Mouse (Mus musculus): ENCODE measurements around the gene Gm49661.

The Gm49661 gene

GRCm38 (mm10) chr8:84965731-84966291 lies 3.4 kb downstream of the Gm49661 start:
- peak; percentile 81 to 87 for DNase-seq

DNA sequence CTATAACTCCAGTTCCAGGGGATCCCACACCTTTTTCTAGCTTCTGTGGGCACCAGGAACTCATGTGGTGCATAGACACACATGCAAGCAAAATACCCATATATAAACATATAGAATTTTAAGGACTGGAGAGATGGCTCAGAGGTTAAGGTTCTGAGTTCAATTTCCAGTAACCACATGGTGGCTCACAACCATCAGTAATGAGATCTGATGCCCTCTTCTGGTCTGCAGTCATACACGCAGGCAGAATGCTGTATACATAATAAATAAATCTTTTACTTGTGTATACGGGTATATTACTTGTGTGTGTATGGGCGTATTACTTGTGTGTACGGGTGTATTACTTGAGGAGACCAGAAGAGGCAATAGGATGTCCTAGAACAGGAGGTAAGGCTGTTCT lies 5.3 kb downstream of the Gm49661 start:
- DNase-seq, result no peak

DNA sequence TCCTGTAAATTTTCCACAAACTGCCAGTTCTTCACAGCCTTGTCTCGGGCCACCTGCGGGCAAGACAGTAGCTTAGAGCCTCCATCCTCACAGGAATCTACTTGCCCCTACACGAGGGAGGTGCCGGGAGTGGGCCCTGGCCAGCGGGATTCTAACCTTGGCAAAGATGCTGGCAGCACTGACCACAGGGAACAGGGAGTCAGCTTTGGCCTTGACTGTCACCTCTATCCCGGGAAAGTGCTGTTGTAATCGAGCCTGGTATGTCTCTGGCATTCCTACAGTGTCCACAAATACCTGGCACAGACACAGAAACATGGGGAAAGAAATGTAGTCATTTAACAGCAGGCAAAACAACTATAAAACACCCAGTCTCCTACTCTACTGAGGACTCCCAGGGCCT lies 9.4 kb downstream of the Gm49661 start:
- no peak for DNase-seq

GRCm38 (mm10) chr8:84956768-84957167 lies 12.5 kb downstream of the Gm49661 start:
- peak in 1 of 2 experiments; percentile 38 for DNase-seq

GRCm38 (mm10) chr8:84952612-84953255 lies 16.5 kb downstream of the Gm49661 start:
- no peak for DNase-seq

DNA sequence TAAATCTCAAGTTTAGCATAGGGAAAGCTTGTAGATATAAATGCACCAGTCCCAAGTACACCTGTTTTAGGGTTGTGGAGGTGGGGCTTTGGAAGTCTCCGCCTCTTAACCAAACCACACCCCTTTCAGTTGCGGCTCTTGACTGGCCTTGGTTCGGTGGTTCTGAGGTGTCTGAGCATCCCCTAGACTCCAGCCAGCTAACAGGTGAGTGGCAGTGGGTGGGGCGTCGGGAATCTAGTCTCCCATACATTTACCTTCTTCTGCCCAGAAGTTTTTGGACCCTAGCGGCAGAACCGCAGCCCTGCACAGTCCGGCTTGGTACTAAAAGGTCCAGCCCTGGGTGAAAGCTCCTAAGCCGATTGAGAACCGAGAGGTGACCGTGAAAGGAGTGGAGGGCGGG lies 19.5 kb downstream of the Gm49661 start:
- DNase-seq, result no peak

DNA sequence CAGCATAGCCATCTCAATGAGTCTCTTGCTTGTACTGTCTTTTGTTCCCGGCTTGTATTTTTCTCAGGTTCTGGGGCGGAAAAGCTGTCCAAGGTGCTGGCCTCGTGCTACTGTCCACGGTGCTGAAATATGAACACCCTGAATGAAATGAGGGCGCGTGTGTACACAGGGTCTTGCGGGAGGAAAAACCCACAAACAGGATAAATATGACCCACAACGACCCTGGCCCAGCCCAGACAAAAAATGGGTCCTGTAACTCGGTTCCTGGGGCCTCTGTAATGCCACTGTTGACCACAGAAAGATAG lies 22.0 kb downstream of the Gm49661 start:
- no peak for DNase-seq

- no peak for DNase-seq
Observed at GRCm38 (mm10) chr8:84946528-84947240, 22.5 kb downstream of the Gm49661 start, which contains the start of gene Rtbdn. TSS of gene Rtbdn (plus strand) at chr8:84946991.

DNA sequence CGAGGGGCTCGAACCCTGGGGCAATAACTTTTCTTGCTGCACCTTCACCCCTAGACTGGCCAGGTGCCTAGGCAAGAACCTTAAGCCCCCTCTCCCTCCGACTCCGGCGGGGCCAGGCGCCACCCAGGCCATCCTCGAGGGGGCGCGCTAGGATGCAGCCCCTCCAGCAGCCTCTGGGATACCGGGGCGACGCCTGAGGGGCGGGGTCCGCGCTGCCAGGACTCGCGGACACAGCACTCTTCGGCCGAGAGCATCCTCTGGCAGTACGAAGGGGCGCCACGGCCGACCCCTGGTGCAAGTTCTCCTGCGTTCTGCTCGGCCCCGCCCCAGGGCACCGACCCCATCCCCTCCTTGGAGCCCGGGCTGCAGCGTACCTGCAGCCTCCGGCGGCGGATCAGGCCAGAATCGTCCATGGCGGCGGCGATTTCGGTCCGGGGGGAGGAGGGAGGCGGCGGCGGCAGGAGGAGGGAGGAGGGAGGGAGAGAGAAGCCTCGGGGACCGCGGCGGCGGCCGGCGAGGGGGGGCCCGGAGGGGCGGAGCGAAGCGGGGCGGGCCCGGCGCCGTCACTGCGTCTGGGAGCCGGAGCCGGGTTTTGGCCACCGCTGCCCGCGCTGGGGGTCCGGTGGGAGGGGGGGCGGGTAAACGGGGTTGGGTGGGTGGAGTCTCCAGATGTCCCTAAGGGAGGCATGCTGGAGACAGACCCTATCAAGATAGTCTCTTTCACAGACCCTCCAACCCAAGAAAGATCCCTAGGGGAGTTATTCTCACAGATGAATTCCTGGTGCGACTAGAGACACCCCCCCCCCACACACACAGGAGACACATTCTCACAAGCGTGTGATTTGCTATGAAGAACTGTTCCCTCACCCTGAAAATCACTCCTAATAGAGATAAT lies 23.4 kb downstream of the Gm49661 start:
- no peak for DNase-seq

GRCm38 (mm10) chr8:84945235-84945632 lies 24.0 kb downstream of the Gm49661 start:
- DNase-seq, result no peak

- no peak for DNase-seq
Observed at GRCm38 (mm10) chr8:84944478-84945160, 24.6 kb downstream of the Gm49661 start.

DNA sequence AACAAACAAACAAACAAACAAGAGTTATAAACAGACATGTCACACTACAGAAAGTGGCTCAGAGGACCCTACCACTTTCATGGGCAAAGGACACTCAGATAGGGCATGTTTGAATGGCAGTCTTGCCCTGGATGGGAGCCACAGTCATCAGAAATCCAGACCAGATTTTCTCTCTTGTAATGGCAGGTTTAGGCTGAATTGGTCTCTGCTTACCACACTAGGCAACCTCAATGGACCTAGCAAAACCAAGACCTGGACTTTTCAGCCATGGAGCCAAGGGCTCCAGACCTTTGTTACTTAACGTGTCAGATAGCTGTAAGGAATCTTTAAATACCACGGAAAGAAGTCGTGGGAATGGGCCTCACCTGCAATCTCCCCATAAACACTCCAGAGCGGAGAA lies 25.5 kb downstream of the Gm49661 start:
- DNase-seq, result no peak

- DNase-seq, result no peak
Observed at GRCm38 (mm10) chr8:84937620-84938485, 31.4 kb downstream of the Gm49661 start.

DNA sequence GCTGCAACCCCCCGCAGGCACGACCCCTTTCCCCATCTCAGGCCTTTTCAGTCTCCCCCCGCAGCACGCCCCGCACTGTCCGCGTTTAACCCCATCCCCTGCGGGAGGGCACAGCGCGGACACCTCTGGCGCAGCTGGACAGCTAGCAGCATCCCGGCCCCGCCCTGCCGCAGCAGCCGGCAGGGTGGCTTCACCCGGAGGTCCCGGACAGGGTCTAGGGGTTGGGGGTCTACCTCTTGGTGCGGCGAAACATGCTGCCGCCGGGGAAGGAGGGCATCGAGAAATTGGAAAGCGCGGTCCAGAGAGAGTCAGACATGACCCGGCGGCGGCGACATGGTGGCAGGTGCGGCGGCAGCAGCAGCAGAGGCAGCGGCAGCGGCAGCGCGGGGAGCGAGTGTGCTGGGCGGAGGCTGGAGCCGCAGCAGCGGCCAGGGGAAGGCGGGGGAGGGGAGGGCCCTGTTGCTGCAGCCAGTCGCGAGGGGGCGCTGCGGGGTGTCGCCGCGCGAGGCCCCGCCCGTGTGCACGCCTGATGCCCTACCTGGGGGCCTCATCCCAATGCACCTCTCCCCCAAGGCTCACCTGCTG lies 32.2 kb downstream of the Gm49661 start, which contains the start of gene Mast1:
Gene Mast1 (minus strand): TSS at position 398 of the 585 bp plus-strand sequence.
- no peak for DNase-seq

DNA sequence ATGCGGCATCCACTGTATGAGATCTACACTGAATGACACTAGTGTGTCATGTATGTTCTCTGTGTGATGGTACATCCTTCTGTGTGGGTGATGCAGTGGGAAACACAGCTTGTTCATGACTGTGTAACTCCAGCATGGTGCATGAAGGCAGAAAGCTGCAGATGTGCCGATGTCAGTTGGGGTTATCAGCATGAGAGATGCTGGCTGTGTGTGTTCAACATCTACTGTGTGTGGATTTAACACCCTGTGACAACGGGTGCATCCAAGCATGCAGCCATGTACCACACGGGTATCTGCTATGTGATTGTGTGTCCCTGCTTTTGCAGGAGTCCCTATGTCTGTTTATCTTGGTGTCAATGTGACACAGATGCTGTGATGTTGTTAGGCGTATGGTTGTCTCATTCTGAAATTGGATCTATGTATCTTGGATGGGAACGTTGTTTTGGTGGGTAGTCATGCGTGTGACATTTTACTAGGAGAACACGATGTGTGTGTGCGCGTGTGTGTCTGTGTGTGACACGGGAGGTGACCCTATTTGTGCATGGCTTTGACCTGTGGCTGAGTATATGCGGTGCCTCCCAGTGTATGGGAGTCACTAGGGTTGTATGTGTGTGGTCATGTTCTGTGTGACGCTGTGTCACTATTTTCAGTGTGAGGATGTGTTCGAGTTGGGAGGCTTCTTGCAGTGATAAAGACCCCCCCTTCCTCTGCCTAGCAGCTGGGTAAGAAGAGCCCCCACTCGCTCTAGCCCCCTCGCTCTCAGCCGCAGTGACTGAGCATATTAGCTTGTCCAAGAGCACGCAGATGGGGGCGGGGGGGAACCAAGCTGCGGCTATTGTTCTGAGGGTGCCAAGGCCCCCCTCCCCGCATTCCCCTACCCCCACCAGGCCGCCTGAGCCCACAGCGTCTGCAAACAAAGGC lies 32.9 kb downstream of the Gm49661 start:
- no peak for DNase-seq

DNA sequence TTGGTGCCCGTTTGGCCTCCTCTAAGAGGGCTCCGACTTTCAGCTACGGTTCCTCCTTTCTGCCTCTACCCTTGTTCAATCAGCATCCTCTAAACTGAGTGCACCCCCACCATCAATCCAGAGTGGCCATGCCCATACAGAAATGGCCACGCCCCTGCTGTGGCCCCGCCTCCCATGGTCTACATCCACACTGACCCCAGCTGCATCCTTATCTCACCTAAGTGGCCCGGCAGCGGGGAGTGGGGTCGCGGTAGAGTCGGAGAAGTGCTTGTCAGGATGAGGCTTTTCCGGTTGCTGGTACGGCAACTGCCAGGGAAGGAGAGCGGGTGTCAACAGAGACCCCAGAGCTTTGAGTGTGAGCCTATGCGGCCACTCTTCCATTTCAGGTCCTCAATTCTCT lies 33.7 kb downstream of the Gm49661 start:
- no peak for DNase-seq

DNA sequence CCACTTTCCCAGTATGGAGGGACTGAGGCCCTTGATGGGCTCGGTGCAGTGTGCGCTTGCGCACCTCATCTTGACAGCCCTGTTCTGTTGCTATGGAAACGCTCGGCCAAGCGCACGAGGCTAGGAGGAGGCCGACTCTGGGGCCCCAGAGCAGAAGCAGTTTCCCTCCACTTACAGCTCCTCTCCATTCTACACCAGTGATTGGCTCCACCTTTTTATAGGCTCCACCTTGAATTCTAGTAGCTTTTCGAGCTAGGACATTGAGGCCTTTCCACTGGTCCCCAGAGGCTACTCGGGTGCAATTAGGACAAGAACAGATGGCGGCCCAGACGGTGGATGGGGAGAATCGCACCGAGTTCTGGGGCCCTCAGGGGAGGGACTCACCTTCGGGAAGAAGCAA lies 34.4 kb downstream of the Gm49661 start:
- no peak for DNase-seq

GRCm38 (mm10) chr8:84933767-84934559 lies 35.3 kb downstream of the Gm49661 start:
- no peak for DNase-seq

GRCm38 (mm10) chr8:84930582-84930981 lies 38.7 kb downstream of the Gm49661 start:
- DNase-seq, result no peak
